Mouse (Mus musculus) left cerebral cortex, adult 9 months (tissue): ENCODE results near the gene Pcf11.
A peak's percentile ranks its signal among the peaks of the same experiment; 100 is the strongest.

Experiments used
- DNase-seq, 2 experiments: peaks; one replicate each; pipeline ENCODE4 v3.0.0; 2022; ENCODE audit warnings: low spot score in 2 of 2

Pcf11 gene

GRCm38 (mm10) chr7:92669507-92670471 is at the start of gene Pcf11:
Pcf11 (minus strand) TSS chr7:92669934.
- DNase-seq = peak; percentile 98

DNA sequence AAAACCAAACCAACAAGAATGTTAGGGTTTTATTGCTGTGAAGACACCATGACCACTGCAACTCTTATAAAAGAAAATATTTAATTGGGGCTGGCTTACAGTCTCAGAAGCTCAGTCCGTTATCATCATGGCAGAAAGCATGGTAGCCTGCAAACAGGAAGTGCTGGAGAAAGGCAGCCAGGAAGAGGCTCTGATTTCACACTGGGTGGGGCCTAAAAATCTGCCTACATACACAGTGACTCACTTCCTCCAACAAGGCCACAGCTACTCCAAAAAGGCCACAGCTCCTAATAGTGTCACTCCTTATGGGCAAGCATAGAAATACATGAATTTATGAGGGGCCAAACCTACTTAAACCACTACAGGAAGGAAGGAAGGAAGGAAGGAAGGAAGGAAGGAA is 45.3 kb upstream of the Pcf11 start:
- DNase-seq = no peak

DNA sequence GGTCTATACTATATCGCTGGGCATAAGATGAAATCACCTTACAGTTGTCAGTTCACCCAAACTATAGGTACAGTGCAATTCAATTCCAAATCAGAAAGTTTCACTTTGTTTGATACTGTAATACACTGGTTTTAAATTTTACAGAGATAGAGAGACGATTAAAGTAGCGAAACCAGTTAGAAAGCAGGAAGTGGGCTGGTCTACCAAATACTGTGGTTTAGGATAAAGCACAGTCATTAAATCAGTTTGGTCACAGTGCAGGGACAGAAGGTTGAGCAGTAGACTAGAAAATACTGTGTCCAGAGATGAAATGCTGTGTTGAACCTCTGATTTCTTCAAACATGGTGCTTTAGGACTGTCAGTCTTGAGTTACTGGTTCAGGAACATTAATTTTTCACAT is 41.9 kb upstream of the Pcf11 start:
- no peak for DNase-seq

DNA sequence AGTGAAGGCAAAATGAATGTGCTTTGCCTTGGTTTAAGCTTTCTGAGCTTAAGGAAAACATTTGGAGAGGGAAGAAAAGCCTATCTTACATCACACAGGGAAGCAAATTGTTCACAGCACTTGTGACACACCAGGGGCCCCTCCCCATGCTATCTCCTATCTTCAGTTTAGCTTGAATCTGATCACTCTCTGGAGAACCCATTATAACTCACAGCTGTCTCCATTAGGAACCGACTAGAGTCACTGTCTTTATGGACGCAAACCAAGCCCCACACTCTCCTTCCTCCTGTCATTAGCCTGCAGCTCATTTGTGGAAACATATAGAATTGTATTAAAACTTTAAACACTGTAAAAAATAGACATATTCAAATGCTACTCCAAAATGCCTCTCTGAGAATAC is 39.8 kb upstream of the Pcf11 start:
- no peak for DNase-seq

DNA sequence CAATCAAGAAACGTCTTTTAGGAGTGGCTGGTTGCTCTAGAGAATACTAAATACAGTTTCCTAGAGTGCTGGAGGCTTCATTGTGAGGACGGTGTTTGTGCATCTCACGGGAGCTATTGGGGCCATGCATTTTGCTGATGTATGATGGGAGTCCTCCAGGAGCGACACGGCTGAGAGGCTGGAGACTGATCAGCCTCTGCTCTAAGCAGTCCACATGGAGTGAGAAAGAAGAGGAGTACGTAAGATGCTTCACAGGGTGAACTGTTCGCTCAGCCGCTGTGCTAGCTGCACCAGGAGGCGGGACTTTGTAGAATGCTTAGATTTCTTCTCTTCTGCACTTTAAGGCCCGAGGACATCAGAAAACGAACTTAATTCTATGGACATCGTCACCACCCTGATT is 37.0 kb upstream of the Pcf11 start:
- DNase-seq = no peak

- DNase-seq = no peak
Observed at GRCm38 (mm10) chr7:92705534-92705933, 35.8 kb upstream of the Pcf11 start.

GRCm38 (mm10) chr7:92703661-92704060 is 33.9 kb upstream of the Pcf11 start:
- DNase-seq = no peak

DNA sequence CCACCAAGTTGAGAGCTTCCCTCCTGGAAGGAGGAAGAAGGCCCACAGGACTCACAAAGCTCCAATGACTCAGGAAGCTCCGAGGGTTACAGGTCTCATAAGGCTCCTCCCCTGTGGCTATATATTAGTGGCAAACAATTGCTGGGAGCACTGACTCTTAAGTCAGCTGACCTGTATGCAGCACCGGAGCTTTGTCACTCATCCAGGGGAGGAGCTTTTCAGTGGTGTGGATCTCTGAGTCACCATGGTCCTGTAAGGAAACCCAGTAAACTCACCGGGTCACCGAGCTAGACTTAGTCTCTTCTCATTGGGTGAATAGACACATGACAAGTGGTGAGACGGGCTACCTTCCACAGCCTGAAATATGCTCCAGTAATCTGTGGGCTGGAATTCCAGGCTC is 29.0 kb upstream of the Pcf11 start:
- DNase-seq = no peak

- DNase-seq = no peak
Observed at GRCm38 (mm10) chr7:92696395-92696794, 26.7 kb upstream of the Pcf11 start.

DNA sequence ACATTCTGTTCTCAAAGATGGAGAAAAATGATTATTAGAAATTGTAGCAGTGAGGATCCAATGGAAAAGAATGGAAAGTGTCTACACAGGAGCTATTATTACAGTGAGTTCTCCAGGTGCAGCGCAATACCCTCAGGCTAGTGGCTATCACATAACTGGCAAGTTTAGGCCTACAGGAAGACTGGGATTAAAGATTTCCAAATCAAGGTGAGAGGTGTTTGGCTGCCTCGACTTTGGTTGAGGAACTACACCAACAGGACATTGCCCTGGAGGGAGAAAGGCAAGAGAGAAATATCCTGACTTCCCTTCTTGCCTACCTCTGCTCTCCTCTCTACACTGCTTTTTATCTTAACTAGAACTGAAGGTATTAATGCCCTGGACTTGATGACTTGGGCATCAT is 19.4 kb upstream of the Pcf11 start:
- no peak for DNase-seq

DNA sequence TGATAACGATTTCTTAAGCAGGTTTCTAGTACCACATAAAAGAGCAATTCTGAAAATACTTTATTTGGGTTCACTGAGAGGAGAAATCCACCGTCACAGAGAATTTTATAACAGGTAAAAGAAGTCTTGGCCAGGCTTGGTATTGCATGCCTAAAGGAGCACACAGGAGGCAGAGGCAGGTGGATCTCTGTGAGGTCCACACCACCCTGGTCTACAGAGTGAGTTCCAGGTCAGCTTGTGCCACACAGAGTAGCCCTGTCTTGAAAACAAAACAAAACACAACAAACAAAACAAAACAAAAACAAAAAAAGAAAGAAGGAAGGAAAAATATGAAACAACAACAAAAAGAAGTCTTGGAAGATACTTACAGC is 18.6 kb upstream of the Pcf11 start:
- DNase-seq = no peak

- DNase-seq = no peak
Observed at GRCm38 (mm10) chr7:92687556-92688298, 18.0 kb upstream of the Pcf11 start.

DNA sequence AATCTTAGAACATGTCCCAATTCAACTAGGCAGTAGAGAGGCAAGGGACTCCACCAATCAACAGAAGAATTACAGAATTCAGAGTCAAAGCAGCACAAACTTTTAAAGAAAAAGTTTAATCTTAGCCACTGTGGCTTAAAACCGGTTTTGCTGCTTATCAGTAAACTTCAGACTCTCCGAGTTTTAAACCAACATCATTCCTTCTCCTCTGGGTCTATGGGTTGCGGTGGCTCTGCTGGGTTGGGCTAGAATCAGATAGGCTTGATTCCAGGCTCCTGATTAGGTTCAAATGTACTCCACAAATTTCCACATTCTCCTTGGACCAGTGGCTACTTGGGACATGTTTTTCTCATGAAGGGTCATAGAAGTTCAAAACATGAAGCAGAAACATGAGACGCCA is 7.6 kb upstream of the Pcf11 start:
- no peak for DNase-seq

- DNase-seq = no peak
Observed at GRCm38 (mm10) chr7:92675131-92675530, 5.4 kb upstream of the Pcf11 start.

- DNase-seq = peak in 1 of 2 experiments; percentile 58
Observed at GRCm38 (mm10) chr7:92668791-92669506, 785 bp downstream of the Pcf11 start.

- DNase-seq = no peak
Observed at GRCm38 (mm10) chr7:92666274-92666820, 3.4 kb downstream of the Pcf11 start.

GRCm38 (mm10) chr7:92658050-92658449 is 11.7 kb downstream of the Pcf11 start:
- DNase-seq = no peak

DNA sequence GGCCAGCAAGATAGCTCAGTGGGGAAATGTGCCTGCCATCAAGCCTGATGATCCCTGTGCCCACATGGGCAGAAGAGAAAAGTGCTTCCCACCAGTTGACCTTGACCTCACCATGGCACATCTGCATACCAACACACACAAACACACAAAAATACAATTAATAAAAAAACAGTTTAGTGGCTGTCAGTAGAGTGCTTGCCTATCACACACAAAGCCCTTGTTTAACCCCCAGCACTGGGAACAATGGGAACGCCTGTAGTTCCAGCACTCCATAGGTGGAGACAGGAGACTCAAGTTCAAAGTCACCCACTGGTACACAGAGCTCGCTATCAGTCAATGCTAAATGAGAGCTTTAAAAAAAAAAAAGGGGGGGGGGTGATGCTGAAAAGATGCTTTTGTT is 13.3 kb downstream of the Pcf11 start:
- no peak for DNase-seq

DNA sequence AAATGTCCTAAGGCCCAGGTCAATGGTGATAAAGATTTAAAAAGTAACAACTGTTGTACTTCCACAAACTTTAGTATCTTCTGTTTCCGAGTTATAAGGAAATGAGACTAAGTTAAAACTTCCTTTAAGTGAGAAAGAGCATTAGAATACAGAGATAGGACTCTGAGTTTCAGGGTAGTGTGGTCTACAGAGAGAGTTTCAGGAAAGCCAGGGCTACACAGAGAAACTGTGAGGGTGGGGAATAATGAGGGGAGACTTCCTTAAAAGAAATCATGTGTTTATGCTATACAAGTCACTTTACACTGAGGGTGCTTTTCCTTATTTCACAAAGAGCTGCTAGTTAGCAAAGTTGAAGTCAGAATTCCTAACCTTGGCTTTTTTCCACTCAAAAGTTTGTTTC is 16.4 kb downstream of the Pcf11 start:
- no peak for DNase-seq

DNA sequence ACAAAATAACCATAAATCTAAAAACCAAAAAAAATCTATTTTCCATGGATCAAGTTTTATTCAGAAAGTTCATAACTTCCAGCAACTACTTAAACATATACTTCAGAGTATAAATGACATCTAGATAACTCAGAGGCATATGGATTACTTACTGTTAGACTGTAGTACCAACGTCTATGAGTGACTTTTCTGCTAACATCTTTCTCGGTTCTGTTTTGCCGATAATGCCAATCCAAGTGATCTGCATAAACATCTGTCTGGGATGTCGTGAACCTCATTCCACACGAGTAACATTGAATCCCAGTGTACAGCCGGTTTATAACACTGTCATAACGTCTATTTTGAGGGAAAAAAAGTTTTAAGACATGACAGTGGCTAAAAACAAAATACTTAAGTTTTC is 21.9 kb downstream of the Pcf11 start:
- DNase-seq = no peak

DNA sequence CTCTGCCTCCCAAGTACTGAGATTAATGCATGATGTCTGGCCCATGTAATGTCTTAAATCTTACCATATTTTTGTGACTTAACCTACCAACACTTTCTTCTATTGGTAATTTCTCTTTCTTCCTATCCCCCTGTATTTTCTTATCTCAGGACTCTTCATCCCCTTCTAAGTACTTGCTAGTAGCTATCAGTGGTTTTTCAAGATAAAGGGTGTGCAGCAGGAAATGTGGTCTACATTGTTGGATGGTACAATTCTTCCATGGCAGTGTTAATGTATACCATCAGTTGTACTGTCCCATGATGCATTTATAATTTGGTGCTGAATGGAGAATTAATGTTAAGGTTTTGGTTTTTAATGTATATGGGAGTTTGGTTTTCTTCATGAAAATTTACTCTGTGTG is 27.4 kb downstream of the Pcf11 start:
- DNase-seq = no peak

DNA sequence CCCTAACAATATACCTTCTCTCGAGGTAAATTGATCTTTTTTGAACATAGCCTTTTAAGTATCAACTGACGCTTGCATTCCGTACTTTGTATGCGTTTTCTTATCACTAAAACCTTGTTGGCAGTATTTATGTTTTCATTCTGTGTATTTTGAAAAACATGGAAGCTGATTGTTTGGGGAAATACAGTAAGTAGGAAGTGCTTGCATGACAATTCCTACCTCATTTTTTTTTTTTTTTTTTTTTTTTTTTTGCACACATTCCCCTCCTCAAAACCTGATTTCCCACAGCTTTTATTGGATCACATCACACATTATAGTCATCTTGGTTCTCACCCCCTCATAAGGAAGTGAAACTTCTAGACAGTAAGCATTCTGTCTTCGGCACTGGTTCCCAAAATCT is 31.7 kb downstream of the Pcf11 start:
- DNase-seq = no peak
